Mouse (Mus musculus) forebrain, embryonic 12.5 days (tissue): ENCODE data around the gene Naa25. TPM values are rescaled to one million over a fixed set of nuclear protein-coding genes. Genes with fewer than 3 reads are reported as not detected.

Experiments used
- ATAC-seq: fragments of 200-750 bp; cut with Nextera tagmentation; 2 replicates; pipeline ENCODE4 v1.8.0; 2017; ENCODE audit warnings: moderate TSS enrichment; ENCODE audit not compliant: low FRiP score
- H3K27ac ChIP-seq: fragments of 300-500 bp; sonication (generic); 2 replicates; pipeline ENCODE4 v1.5.1; 2016; ENCODE audit warnings: mild to moderate bottlenecking
- H3K27me3 ChIP-seq: fragments of 300-500 bp; sonication (generic); 2 replicates; pipeline ENCODE4 v1.6.1; 2016; ENCODE audit warnings: mild to moderate bottlenecking
- H3K36me3 ChIP-seq: fragments of 300-500 bp; sonication (generic); replicated peaks from 2 replicates; pipeline ENCODE4 v1.6.1; 2016; ENCODE audit warnings: mild to moderate bottlenecking
- H3K4me1 ChIP-seq: fragments of 300-500 bp; sonication (generic); 2 replicates; pipeline ENCODE4 v1.6.1; 2016
- H3K4me2 ChIP-seq: fragments of 300-500 bp; sonication (generic); 2 replicates; pipeline ENCODE4 v1.6.1; 2016; ENCODE audit warnings: mild to moderate bottlenecking, moderate library complexity
- H3K4me3 ChIP-seq: fragments of 300-500 bp; sonication (generic); replicated peaks from 2 replicates; pipeline ENCODE4 v1.5.1; 2016; ENCODE audit warnings: mild to moderate bottlenecking
- H3K9ac ChIP-seq: fragments of 300-500 bp; sonication (generic); 2 replicates; pipeline ENCODE4 v1.6.1; 2016; ENCODE audit warnings: mild to moderate bottlenecking
- H3K9me3 ChIP-seq: fragments of 300-500 bp; sonication (generic); 2 replicates; pipeline ENCODE4 v1.6.1; 2016
- WGBS: fragments of 180-500 bp; shearing (Covaris S2); methylation state at CpG from one replicate; pipeline ENCODE4 v1.1.7; 2016; 5-methylcytosine and 5-hydroxymethylcytosine counted together
- polyA plus RNA-seq: library from polyadenylated mRNA; unstranded; fragments of >200 nt; fragmentation: Nextera tagmentation; extraction: Ambion mirVana; gene quantifications from 2 replicates; pipeline ENCODE4 v1.2.1, GENCODE M21; 2016

Gene Naa25
- polyA plus RNA-seq, 1 experiment from 2014 or later: 49.3 TPM

DNA sequence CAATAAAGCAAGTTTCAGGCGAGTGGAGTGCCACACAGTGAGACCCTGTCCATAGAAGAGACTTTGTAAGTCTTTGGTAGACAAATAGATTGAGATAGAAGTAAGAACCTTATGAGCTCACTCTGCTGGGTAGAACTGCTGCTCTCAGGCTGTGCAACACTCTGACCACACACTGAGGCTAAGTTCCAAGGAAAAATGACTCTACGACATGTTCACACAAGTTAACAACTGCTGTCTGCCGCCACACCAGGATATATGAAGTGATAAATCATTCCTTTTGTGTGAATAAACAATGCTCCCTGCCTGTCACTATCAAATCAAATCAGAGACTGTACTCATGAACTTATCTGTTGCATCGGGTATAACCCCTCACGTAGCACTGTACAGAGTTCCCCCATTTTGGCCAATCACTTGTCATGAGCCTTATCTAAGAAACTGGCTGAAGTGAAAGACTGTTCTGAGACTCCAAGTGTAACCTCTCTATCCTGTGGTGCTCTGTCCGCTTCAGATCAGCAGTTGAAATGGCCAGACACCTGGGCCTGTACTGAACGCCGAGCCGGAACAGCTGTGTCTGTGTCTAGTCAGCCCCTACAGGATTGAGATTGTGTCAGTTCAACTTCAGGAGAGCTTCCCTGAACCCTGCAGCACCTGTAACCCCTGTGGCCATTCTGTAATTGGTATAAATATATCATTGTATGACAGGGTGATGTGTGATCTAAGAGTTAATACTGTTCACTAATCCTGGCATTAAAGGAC is 58.0 kb downstream of the Naa25 start:
- Histone ChIP-seq H3K36me3 (no peaks in the 10 kb centered on the region), H3K27ac (no peak overlapping the region), H3K4me3 (no peak overlapping the region), H3K4me2 (no peak overlapping the region), H3K9me3 (no peaks in the 10 kb centered on the region), H3K27me3 (no peaks in the 10 kb centered on the region), H3K4me1 (peaks cover 22% of the 10 kb centered on the region), H3K9ac (no peak overlapping the region)
- no peak for ATAC-seq
- WGBS: 85% methylated on average over 9 of the region's 9 CpGs

DNA sequence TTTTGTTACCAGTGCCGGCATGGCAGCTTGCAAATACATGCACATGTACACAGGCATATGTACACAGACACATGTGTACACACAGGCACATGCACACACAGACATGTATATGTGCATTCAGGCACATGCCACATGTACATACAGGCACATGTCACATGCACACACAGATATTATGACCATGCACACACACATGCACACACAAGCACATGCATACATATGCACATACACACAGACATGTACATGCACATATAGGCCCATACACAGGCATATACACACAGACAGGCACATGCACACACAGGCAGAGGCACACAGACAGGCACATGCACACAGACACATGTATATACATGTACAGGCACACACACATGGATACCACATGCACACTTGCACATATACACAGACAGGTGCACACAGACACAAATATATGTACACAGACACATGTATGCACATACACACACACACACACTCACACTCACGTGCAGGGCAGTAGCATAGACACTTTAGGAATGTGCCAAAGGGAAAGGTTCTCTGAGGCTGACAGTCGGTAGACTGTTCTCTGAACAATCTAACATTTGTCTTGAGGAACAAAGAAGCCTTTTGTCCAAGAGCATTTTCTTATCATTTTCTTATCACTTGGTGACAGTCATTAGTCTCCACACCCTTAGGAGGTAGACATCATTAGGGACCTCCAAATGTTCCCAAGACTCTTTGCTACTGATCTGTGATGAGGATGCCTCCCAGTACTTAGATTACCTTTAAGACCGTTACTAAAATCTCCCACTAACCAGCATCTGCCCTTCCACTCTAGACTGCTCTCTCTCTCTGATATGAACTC is 63.8 kb downstream of the Naa25 start:
- Histone ChIP-seq H3K9me3 (no peaks in the 10 kb centered on the region), H3K9ac (no peak overlapping the region), H3K36me3 (no peaks in the 10 kb centered on the region), H3K4me1 (no peaks in the 10 kb centered on the region), H3K27ac (no peak overlapping the region), H3K4me2 (no peak overlapping the region), H3K4me3 (no peak overlapping the region), H3K27me3 (no peaks in the 10 kb centered on the region)
- no peak for ATAC-seq
- WGBS: 75% methylated on average over 4 of the region's 4 CpGs

DNA sequence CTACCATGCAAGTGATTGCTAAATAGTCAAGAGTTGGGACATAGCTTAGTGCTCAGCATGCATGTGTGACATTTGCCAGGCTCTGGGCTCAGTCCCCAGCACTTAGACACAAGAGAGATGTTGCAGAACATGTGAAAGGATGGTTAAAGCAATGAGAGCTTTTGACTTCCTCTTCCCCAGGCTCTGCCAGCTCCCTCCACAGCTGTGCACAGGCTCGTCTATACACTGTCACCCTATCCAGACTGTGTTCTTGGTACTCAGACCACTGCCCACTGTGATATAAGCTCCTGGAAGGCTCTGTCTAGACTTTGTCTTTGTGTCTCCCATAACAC is 64.4 kb downstream of the Naa25 start:
- Histone ChIP-seq H3K27me3 (no peaks in the 10 kb centered on the region), H3K4me2 (no peak overlapping the region), H3K9ac (no peak overlapping the region), H3K27ac (no peak overlapping the region), H3K4me3 (no peak overlapping the region), H3K9me3 (no peaks in the 10 kb centered on the region), H3K36me3 (no peaks in the 10 kb centered on the region), H3K4me1 (no peaks in the 10 kb centered on the region)
- no peak for ATAC-seq
- WGBS: 29% methylated on average over 1 of the region's 1 CpGs

DNA sequence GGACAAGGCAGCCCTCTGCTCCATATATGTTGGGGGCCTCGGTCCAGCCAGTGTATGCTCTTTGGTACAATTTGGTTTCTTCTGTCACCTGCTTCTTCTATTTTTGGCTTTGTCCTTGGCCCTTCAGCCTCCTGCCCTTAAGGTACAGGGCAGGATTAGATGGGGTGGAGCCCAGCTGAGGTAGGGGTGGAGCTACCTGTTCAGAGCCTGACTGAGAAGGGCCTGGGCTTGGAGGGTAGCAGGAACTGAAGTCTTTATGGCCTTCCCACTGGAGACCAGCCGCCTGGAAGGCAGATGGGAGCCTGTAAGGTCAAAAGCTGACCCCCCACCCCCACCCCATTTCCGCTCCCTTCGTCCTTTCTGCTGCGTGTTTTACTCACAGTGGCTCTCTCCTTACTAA is 65.2 kb downstream of the Naa25 start:
- H3K9ac ChIP-seq: no peak overlapping the region
- no peak overlapping the region for H3K4me2 ChIP-seq
- no peaks in the 10 kb centered on the region for H3K27me3 ChIP-seq
- no peaks in the 10 kb centered on the region for H3K4me1 ChIP-seq
- no peaks in the 10 kb centered on the region for H3K36me3 ChIP-seq
- 66% methylated on average over 5 of the region's 5 CpGs for WGBS
- no peak overlapping the region for H3K27ac ChIP-seq
- H3K9me3 ChIP-seq: no peaks in the 10 kb centered on the region
- no peak for ATAC-seq
- H3K4me3 ChIP-seq: no peak overlapping the region

GRCm38 (mm10) chr5:121463601-121464250 is 66.0 kb downstream of the Naa25 start:
- 80% methylated on average over 5 of the region's 5 CpGs for WGBS
- no peak for ATAC-seq
- Histone ChIP-seq H3K9me3 (no peaks in the 10 kb centered on the region), H3K27me3 (no peaks in the 10 kb centered on the region), H3K9ac (no peak overlapping the region), H3K4me2 (no peak overlapping the region), H3K4me3 (no peak overlapping the region), H3K27ac (no peak overlapping the region), H3K36me3 (no peaks in the 10 kb centered on the region), H3K4me1 (no peaks in the 10 kb centered on the region)

DNA sequence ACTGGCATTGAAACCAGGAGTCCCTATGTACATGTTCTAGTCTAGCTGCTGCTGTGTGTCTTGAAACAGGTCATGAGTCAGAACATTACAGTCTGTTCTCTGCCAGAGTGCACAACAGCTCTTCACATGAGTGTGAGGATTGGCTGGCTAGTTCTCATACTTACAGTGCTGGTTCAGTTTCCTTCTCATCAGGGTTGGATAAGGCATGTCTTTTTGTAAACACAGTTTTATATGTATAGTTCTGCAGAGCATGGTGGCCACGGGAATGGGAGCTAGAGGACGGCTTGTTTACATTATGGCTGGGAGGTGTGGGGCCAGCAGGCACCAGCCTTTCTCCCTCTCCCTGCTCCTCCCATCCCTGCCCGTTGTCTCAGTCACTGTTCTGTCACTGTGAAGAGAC is 71.8 kb downstream of the Naa25 start:
- Histone ChIP-seq H3K4me2 (no peak overlapping the region), H3K9me3 (no peaks in the 10 kb centered on the region), H3K36me3 (no peaks in the 10 kb centered on the region), H3K27ac (no peak overlapping the region), H3K4me3 (no peak overlapping the region), H3K27me3 (no peaks in the 10 kb centered on the region), H3K9ac (no peak overlapping the region), H3K4me1 (no peaks in the 10 kb centered on the region; the same call in 1 of the 2 replicates)
- 68% methylated on average over 3 of the region's 3 CpGs for WGBS
- ATAC-seq: no peak

- no peaks in the 10 kb centered on the region for H3K27me3 ChIP-seq
- H3K36me3 ChIP-seq: no peaks in the 10 kb centered on the region
- H3K4me2 ChIP-seq: no peak overlapping the region
- no peaks in the 10 kb centered on the region; the same call in 1 of the 2 replicates for H3K4me1 ChIP-seq
- 85% methylated on average over 2 of the region's 2 CpGs for WGBS
- H3K27ac ChIP-seq: no peak overlapping the region
- no peaks in the 10 kb centered on the region for H3K9me3 ChIP-seq
- H3K4me3 ChIP-seq: no peak overlapping the region
- ATAC-seq: no peak
- no peak overlapping the region for H3K9ac ChIP-seq
Measured at GRCm38 (mm10) chr5:121472411-121472810, 74.7 kb downstream of the Naa25 start.

DNA sequence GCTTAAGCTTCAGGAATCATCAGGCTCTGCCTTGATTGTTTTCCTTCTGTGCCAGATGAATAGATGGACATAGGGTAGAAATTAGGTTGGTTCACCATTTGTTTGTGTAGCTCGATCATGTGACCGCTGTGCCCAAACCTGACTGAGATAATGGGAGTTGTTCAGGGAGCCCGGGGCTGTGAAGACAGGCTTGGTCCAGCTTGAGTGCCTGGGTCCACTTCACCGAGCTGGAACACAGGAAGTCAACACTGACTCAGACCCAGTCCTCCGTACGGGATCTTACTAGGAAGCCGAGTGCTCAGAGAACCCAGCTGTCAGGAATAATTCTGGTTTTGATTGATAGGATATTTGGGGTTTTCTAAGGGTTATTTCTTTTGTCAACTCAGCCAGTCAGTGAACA is 76.9 kb downstream of the Naa25 start:
- Histone ChIP-seq H3K9me3 (no peaks in the 10 kb centered on the region), H3K4me2 (no peak overlapping the region), H3K4me3 (no peak overlapping the region), H3K9ac (no peak overlapping the region), H3K4me1 (no peaks in the 10 kb centered on the region; the same call in 1 of the 2 replicates), H3K36me3 (no peaks in the 10 kb centered on the region), H3K27ac (no peak overlapping the region), H3K27me3 (no peaks in the 10 kb centered on the region)
- 74% methylated on average over 7 of the region's 7 CpGs for WGBS
- no peak for ATAC-seq

- Histone ChIP-seq H3K9ac (no peak overlapping the region), H3K4me2 (no peak overlapping the region), H3K27me3 (no peaks in the 10 kb centered on the region), H3K4me3 (no peak overlapping the region), H3K36me3 (no peaks in the 10 kb centered on the region), H3K9me3 (no peaks in the 10 kb centered on the region), H3K27ac (no peak overlapping the region), H3K4me1 (no peaks in the 10 kb centered on the region; the same call in 1 of the 2 replicates)
- no peak for ATAC-seq
- 88% methylated on average over 1 of the region's 1 CpGs for WGBS
Measured at GRCm38 (mm10) chr5:121476040-121476439, 78.3 kb downstream of the Naa25 start.

- H3K4me2 ChIP-seq: no peak overlapping the region
- H3K27ac ChIP-seq: no peak overlapping the region
- no peaks in the 10 kb centered on the region for H3K9me3 ChIP-seq
- ATAC-seq: no peak
- H3K27me3 ChIP-seq: no peaks in the 10 kb centered on the region
- H3K4me3 ChIP-seq: no peak overlapping the region
- no peak overlapping the region for H3K9ac ChIP-seq
- WGBS: 32% methylated on average over 3 of the region's 3 CpGs
- no peaks in the 10 kb centered on the region for H3K36me3 ChIP-seq
- no peaks in the 10 kb centered on the region; the same call in 1 of the 2 replicates for H3K4me1 ChIP-seq
Measured at GRCm38 (mm10) chr5:121477680-121478079, 79.9 kb downstream of the Naa25 start.

GRCm38 (mm10) chr5:121484801-121485200 is 87.1 kb downstream of the Naa25 start:
- Histone ChIP-seq H3K4me3 (no peak overlapping the region), H3K27ac (no peak overlapping the region), H3K36me3 (no peaks in the 10 kb centered on the region), H3K9me3 (no peaks in the 10 kb centered on the region), H3K4me2 (no peak overlapping the region), H3K4me1 (no peaks in the 10 kb centered on the region), H3K27me3 (no peaks in the 10 kb centered on the region), H3K9ac (no peak overlapping the region)
- 87% methylated on average over 5 of the region's 5 CpGs for WGBS
- no peak for ATAC-seq

- 77% methylated on average over 8 of the region's 8 CpGs for WGBS
- H3K36me3 ChIP-seq: no peaks in the 10 kb centered on the region
- no peak overlapping the region for H3K9ac ChIP-seq
- ATAC-seq: no peak
- H3K9me3 ChIP-seq: no peaks in the 10 kb centered on the region
- no peak overlapping the region for H3K27ac ChIP-seq
- no peak overlapping the region for H3K4me2 ChIP-seq
- H3K4me3 ChIP-seq: no peak overlapping the region
- H3K4me1 ChIP-seq: no peaks in the 10 kb centered on the region
- no peaks in the 10 kb centered on the region for H3K27me3 ChIP-seq
Measured at GRCm38 (mm10) chr5:121493305-121493704, 95.6 kb downstream of the Naa25 start.
